Mouse (Mus musculus) heart, postnatal 0 days (tissue): ENCODE data around the gene Slc12a5.

Experiments used
- CTCF ChIP-seq: IDR thresholded peaks from 2 replicates; pipeline ENCODE4 v1.5.1; 2016; ENCODE audit warnings: antibody characterized with exemption, control low read depth, low read depth
- EP300 ChIP-seq: IDR thresholded peaks from 2 replicates; pipeline ENCODE4 v1.6.1; 2016; ENCODE audit warnings: antibody characterized with exemption, low read depth

DNA sequence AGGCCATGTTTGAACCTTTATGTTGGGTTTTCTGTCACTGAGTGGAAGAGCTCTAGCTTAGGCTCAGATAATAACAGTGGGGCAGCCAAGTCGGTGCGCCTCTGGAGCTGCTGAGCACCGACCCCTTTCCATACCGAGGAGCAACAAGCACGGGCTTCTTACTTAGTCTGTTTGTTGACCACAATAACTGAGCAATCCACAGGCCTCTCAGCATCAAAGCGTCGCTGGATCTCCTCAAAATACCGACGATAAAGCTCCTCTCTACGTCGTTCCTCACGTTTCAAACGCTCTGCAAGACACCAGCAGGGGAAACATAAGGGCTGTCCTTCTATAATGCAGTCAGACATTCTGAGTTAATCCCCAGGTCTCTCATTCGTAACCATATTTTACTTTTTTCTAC, 48.6 kb downstream of the Slc12a5 start:
- TF ChIP-seq CTCF (no peak), EP300 (no peak)
